Mouse (Mus musculus): ENCODE measurements around the gene Pemt. TPM values are rescaled to one million over a fixed set of nuclear protein-coding genes. Genes with fewer than 3 reads are reported as not detected.
A peak's percentile ranks its signal among the peaks of the same experiment; 100 is the strongest.
"Not testable (repeated sequence)": the region's sequence is repeated elsewhere in the genome, so short reads cannot be mapped to it uniquely, and the experiment has no call there.

Pemt gene
- polyA plus RNA-seq, 1 experiment from 2014 or later, result 7.7 TPM

DNA sequence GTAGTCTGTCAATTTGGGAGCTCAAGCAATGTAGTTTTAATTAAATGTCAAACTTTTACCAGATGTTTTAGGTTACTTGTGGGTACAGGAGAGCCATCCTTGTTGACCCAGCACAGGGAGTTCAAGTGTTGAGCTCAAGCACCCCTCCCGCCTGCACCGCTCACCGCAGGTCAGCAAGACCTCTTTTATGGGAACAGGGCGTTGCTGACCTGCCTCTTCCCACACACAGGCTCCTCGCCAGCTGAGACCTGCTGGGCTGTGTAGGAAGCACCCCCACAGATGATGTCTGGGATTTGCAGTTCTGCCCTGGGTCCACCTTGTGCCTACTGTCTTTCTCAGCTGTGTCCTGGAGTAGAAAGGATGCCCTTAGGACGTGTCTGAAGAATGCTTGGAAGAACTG lies 89.5 kb downstream of the Pemt start:
- H3K36me3 ChIP-seq (replicated peaks; ENCODE audit: control insufficient read depth, insufficient read depth), result peaks cover 13% of the 10 kb centered on the region
- no peak overlapping the region for H3K4me3 ChIP-seq (replicated peaks; ENCODE audit: low read length)
- no peaks in the 10 kb centered on the region for H3K9me3 ChIP-seq (ENCODE audit: control insufficient read depth, low read length)
- no peak for ATAC-seq (ENCODE audit: low FRiP score)
- 87% methylated on average over 6 of the region's 6 CpGs for WGBS
- H3K9ac ChIP-seq, result no peak overlapping the region
- no peak for DNase-seq (ENCODE audit: low spot score)
- no peak overlapping the region for H3K4me2 ChIP-seq (replicated peaks)
- H3K27me3 ChIP-seq (ENCODE audit: control insufficient read depth, insufficient read depth, low read length), result no peaks in the 10 kb centered on the region
- H3K27ac ChIP-seq, result no peak overlapping the region
- H3K4me1 ChIP-seq (replicated peaks; ENCODE audit: control insufficient read depth, insufficient read depth, low read length), result no peaks in the 10 kb centered on the region

DNA sequence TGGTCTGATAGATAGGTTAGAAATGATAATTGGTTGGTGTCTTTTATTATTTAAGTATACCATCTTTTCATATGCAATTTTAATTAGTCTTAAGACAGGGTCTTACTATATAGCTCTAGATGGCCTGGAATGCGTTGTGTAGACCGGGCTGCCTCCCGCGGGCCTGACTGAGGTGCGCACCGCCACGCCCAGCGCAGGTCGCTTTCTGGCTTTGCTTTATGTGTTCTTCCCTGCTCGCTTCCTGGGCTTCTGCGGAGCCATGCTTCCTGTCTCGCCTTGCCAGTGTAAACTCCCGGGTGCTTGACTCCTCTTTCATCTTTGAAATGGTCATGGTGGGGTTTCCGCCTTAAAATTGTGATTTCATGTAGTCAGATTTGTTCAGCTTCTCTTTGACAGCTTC lies 93.4 kb downstream of the Pemt start:
- WGBS, result 89% methylated on average over 14 of the region's 14 CpGs
- no peak overlapping the region for H3K4me3 ChIP-seq (replicated peaks; ENCODE audit: low read length)
- H3K36me3 ChIP-seq (replicated peaks; ENCODE audit: control insufficient read depth, insufficient read depth), result no peaks in the 10 kb centered on the region
- H3K27me3 ChIP-seq (ENCODE audit: control insufficient read depth, insufficient read depth, low read length), result no peaks in the 10 kb centered on the region
- DNase-seq (ENCODE audit: low spot score), result no peak
- H3K9ac ChIP-seq, result no peak overlapping the region; the same call in 1 of the 2 replicates
- ATAC-seq (ENCODE audit: low FRiP score), result no peak
- H3K27ac ChIP-seq, result no peak overlapping the region
- no peaks in the 10 kb centered on the region for H3K9me3 ChIP-seq (ENCODE audit: control insufficient read depth, low read length)
- no peak overlapping the region for H3K4me2 ChIP-seq (replicated peaks)
- peaks cover 7% of the 10 kb centered on the region; the same call in 1 of the 2 replicates for H3K4me1 ChIP-seq (replicated peaks; ENCODE audit: control insufficient read depth, insufficient read depth, low read length)

DNA sequence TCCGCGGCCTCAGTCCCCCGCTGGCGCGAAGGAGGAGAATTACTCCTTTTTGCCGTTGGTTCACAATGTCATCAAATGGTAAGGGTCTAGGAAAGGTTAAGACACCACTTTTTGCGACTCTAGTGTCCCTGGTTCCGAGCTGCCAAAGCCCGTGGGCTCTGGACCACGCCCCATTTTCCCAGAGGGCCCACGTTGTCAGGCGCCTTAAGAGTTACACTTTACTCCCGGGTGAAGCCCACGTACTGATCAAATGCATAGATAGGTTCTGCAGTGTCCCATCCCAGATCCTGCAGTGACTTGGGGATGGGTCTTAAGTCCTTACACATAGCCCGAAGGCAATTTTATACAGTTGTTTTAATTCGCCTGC lies 97.9 kb downstream of the Pemt start:
- Histone ChIP-seq H3K9me3 (ENCODE audit: control insufficient read depth, low read length) (no peaks in the 10 kb centered on the region), H3K9ac (peak overlapping the region; percentile 98), H3K4me1 (replicated peaks; ENCODE audit: control insufficient read depth, insufficient read depth, low read length) (peaks cover 16% of the 10 kb centered on the region), H3K27me3 (ENCODE audit: control insufficient read depth, insufficient read depth, low read length) (no peaks in the 10 kb centered on the region), H3K4me2 (replicated peaks) (peak overlapping the region; percentile 92), H3K27ac (peak overlapping the region; percentile 89), H3K4me3 (replicated peaks; ENCODE audit: low read length) (peak overlapping the region; percentile 99), H3K36me3 (replicated peaks; ENCODE audit: control insufficient read depth, insufficient read depth) (no peaks in the 10 kb centered on the region)
- whole genome bisulfite sequencing, result 3% methylated on average over 16 of the region's 16 CpGs
- DNase-seq (ENCODE audit: low spot score) (no peak), ATAC-seq (ENCODE audit: low FRiP score) (peak; percentile 46; the same call in 1 of the 2 replicates)

DNA sequence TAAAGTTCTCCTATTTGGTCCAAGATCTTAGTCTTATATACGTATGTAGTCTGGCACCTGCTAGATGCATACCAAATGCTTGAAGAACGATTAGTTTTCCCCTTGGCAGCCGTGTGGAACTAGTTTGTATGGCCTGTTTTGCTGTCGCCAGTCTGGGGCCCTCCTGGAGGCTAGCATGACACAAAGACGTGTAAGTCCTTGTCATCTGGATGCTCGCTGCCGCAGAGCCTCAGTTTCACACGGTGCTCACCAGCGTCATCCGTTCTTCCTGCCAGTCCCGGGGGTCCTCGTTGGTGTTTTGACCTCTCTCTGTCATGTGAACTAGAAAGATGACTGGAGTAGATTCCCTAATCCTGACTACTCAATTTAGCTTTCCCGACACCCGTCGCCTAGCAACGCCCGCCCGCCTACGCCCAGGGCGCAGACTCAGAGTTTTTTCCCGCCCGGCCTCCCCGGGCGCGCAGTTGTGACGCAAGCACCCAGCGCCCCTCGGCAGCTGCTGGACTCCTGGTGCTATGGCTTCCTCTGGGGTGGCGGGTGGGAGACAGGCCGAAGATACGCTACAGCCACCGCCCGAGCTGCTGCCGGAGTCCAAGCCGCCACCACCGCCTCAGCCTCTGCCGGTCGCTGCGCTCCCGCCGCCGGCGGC lies 98.4 kb downstream of the Pemt start, which contains the start of gene Med9:
Gene Med9 (plus strand): TSS at position 455 of the 649 bp plus-strand sequence.
- Histone ChIP-seq H3K9me3 (ENCODE audit: control insufficient read depth, low read length) (no peaks in the 10 kb centered on the region), H3K27ac (peak within 1 kb of the TSS; percentile 89), H3K27me3 (ENCODE audit: control insufficient read depth, insufficient read depth, low read length) (no peaks in the 10 kb centered on the region), H3K36me3 (replicated peaks; ENCODE audit: control insufficient read depth, insufficient read depth) (no peaks in the 10 kb centered on the region), H3K4me2 (replicated peaks) (peak within 1 kb of the TSS; percentile 92), H3K4me3 (replicated peaks; ENCODE audit: low read length) (peak within 1 kb of the TSS; percentile 99), H3K9ac (peak within 1 kb of the TSS; percentile 98), H3K4me1 (replicated peaks; ENCODE audit: control insufficient read depth, insufficient read depth, low read length) (peaks cover 16% of the 10 kb centered on the region)
- under 1% methylated on average over 43 of the region's 43 CpGs for WGBS
- ATAC-seq (ENCODE audit: low FRiP score) (peak; percentile 97), DNase-seq (ENCODE audit: low spot score) (peak; percentile 97)

DNA sequence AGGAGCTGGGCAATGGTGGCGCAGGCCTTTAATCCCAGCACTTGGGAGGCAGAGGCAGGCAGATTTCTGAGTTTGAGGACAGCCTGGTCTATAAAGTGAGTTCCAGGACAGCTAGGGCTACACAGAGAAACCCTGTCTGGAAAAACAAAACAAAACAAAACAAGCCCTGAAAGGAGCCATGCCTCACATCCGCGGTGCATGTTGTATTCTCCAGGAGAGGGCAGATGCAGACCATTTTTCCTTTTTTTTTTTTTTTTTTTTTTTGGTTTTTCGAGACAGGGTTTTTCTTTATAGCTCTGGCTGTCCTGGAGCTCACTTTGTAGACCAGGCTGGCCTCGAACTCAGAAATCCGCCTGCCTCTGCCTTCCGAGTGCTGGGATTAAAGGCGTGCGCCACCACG lies 101.4 kb downstream of the Pemt start:
- not testable (repeated sequence) for H3K27ac ChIP-seq; H3K9ac ChIP-seq; H3K9me3 ChIP-seq (ENCODE audit: control insufficient read depth, low read length); H3K27me3 ChIP-seq (ENCODE audit: control insufficient read depth, insufficient read depth, low read length); ATAC-seq (ENCODE audit: low FRiP score); H3K4me2 ChIP-seq (replicated peaks); DNase-seq (ENCODE audit: low spot score); H3K36me3 ChIP-seq (replicated peaks; ENCODE audit: control insufficient read depth, insufficient read depth); H3K4me3 ChIP-seq (replicated peaks; ENCODE audit: low read length)
- peaks cover 16% of the 10 kb centered on the region for H3K4me1 ChIP-seq (replicated peaks; ENCODE audit: control insufficient read depth, insufficient read depth, low read length)
- 90% methylated on average over 10 of the region's 10 CpGs for WGBS

DNA sequence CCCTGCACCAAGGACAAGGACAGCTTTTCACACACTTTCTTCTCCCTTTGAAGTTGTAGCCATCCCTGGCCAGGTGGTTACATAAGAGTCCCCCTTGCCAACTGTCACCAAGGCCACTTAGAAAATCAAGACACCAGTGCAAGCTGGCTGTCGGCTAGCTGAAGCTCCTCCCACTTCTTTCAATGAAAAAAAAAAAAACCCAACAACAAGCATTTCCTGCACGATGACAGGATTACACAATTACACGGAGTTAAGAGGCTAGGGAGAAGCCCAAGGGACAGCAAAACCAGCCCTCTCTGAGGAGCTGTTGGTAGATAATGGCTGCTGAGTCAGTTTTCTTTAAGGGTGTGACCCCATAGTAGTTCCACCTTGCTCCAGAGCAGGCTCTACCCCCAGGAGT lies 104.9 kb downstream of the Pemt start:
- Histone ChIP-seq H3K27ac (no peak overlapping the region), H3K9me3 (ENCODE audit: control insufficient read depth, low read length) (no peaks in the 10 kb centered on the region), H3K4me2 (replicated peaks) (no peak overlapping the region), H3K4me3 (replicated peaks; ENCODE audit: low read length) (no peak overlapping the region), H3K27me3 (ENCODE audit: control insufficient read depth, insufficient read depth, low read length) (no peaks in the 10 kb centered on the region), H3K36me3 (replicated peaks; ENCODE audit: control insufficient read depth, insufficient read depth) (no peaks in the 10 kb centered on the region), H3K9ac (no peak overlapping the region), H3K4me1 (replicated peaks; ENCODE audit: control insufficient read depth, insufficient read depth, low read length) (no peaks in the 10 kb centered on the region)
- WGBS, result 26% methylated on average over 3 of the region's 3 CpGs
- ATAC-seq (ENCODE audit: low FRiP score) (no peak), DNase-seq (ENCODE audit: low spot score) (no peak)

DNA sequence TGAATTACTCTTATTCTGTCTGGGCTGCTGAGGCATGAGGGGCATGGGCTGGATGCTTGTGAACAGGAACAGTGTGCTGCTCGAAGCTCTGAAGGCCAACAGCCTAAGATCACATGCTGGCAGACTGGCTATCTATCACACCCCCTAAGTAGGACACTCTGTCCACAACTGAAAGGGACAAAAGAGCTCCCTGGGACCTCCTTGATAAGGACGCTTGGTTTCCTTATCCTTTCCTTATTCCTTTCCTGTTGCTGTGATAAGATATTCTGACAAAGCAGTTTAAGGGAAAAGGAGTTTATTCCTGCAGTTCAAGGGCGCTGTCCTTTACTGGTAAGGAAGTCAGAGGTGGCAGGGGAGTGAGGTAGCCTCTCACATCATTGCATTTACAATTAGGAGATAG lies 105.6 kb downstream of the Pemt start:
- H3K27ac ChIP-seq, result no peak overlapping the region
- no peak for ATAC-seq (ENCODE audit: low FRiP score)
- no peak overlapping the region for H3K9ac ChIP-seq
- no peaks in the 10 kb centered on the region for H3K27me3 ChIP-seq (ENCODE audit: control insufficient read depth, insufficient read depth, low read length)
- 64% methylated on average over 3 of the region's 3 CpGs for WGBS
- no peaks in the 10 kb centered on the region for H3K9me3 ChIP-seq (ENCODE audit: control insufficient read depth, low read length)
- H3K4me3 ChIP-seq (replicated peaks; ENCODE audit: low read length), result no peak overlapping the region
- no peak overlapping the region for H3K4me2 ChIP-seq (replicated peaks)
- H3K4me1 ChIP-seq (replicated peaks; ENCODE audit: control insufficient read depth, insufficient read depth, low read length), result no peaks in the 10 kb centered on the region
- DNase-seq (ENCODE audit: low spot score), result no peak
- H3K36me3 ChIP-seq (replicated peaks; ENCODE audit: control insufficient read depth, insufficient read depth), result no peaks in the 10 kb centered on the region

DNA sequence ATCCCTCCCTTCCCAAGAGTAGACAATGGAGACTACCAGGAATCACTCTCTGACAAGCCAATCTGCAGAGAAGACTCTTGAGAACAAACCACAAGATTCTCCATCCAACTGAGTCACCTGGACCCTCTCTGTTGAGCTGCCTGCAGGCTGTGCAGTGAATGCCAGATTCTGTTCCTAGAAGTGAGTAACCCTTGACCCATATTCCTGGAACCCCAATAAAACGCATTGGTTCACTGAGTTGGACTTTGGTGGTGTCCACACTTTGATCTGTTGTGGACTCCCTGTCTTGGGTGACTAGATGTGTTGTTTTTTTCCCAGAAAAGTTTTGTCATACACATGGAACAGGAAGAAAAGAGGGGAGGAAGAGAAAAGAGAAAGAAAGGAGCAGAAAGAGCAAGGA lies 106.5 kb downstream of the Pemt start:
- DNase-seq (ENCODE audit: low spot score), result no peak
- no peak overlapping the region for H3K9ac ChIP-seq
- no peaks in the 10 kb centered on the region for H3K9me3 ChIP-seq (ENCODE audit: control insufficient read depth, low read length)
- H3K27me3 ChIP-seq (ENCODE audit: control insufficient read depth, insufficient read depth, low read length), result no peaks in the 10 kb centered on the region
- no peak overlapping the region for H3K4me2 ChIP-seq (replicated peaks)
- no peaks in the 10 kb centered on the region for H3K36me3 ChIP-seq (replicated peaks; ENCODE audit: control insufficient read depth, insufficient read depth)
- ATAC-seq (ENCODE audit: low FRiP score), result no peak
- no peaks in the 10 kb centered on the region for H3K4me1 ChIP-seq (replicated peaks; ENCODE audit: control insufficient read depth, insufficient read depth, low read length)
- no peak overlapping the region for H3K27ac ChIP-seq
- H3K4me3 ChIP-seq (replicated peaks; ENCODE audit: low read length), result no peak overlapping the region
- 95% methylated on average over 1 of the region's 1 CpGs for WGBS

DNA sequence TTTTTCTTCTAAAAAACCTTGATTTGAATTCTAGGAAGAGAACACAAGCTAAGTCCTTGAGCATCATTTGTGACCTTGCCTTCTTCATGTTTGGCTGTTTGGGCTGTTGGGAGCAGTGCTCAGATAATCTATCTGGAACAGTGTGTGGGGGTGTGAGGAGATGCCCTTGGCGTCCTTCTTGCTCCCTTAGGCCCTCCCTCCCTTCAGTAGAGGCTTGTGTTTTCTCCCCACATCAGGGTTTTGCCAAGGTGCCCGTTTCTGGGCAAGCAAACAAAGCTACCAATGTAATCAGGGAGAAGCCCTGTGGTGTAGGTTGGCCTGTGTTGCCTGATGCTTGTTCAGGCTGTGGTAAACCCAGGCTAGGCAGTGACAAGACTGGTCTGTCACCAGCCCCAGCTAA lies 108.7 kb downstream of the Pemt start:
- ATAC-seq (ENCODE audit: low FRiP score) (no peak), DNase-seq (ENCODE audit: low spot score) (no peak)
- Histone ChIP-seq H3K9me3 (ENCODE audit: control insufficient read depth, low read length) (no peaks in the 10 kb centered on the region), H3K27me3 (ENCODE audit: control insufficient read depth, insufficient read depth, low read length) (no peaks in the 10 kb centered on the region), H3K4me3 (replicated peaks; ENCODE audit: low read length) (no peak overlapping the region), H3K4me2 (replicated peaks) (no peak overlapping the region), H3K36me3 (replicated peaks; ENCODE audit: control insufficient read depth, insufficient read depth) (no peaks in the 10 kb centered on the region), H3K27ac (no peak overlapping the region), H3K4me1 (replicated peaks; ENCODE audit: control insufficient read depth, insufficient read depth, low read length) (0 out of 2 replicates have a peak, but pooled peaks cover 2% of the 10 kb centered on the region), H3K9ac (no peak overlapping the region)
- WGBS, result 46% methylated on average over 2 of the region's 2 CpGs

DNA sequence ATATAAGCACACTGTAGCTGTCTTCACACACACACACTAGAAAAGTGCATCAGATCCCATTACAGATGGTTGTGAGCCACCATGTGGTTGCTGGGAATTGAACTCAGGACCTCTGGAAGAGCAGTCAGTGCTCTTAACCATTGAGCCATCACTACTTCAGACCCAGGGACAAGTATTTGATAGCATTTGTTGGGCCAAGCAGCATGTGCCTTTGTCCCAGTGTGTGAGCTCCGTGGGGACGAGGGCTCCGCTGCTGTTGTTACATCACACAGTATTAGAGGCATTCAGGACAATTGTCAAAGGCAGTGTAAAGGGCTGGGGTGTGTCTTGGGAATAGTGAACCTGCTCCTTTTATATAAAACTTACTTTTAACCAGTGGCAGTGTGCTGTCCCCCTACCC lies 109.3 kb downstream of the Pemt start:
- H3K27me3 ChIP-seq (ENCODE audit: control insufficient read depth, insufficient read depth, low read length), result no peaks in the 10 kb centered on the region
- H3K9me3 ChIP-seq (ENCODE audit: control insufficient read depth, low read length), result no peaks in the 10 kb centered on the region
- H3K27ac ChIP-seq, result no peak overlapping the region
- ATAC-seq (ENCODE audit: low FRiP score) (no peak), DNase-seq (ENCODE audit: low spot score) (no peak)
- no peaks in the 10 kb centered on the region for H3K36me3 ChIP-seq (replicated peaks; ENCODE audit: control insufficient read depth, insufficient read depth)
- WGBS, result 71% methylated on average over 3 of the region's 3 CpGs
- H3K4me3 ChIP-seq (replicated peaks; ENCODE audit: low read length), result no peak overlapping the region
- H3K4me2 ChIP-seq (replicated peaks), result no peak overlapping the region
- no peak overlapping the region for H3K9ac ChIP-seq
- H3K4me1 ChIP-seq (replicated peaks; ENCODE audit: control insufficient read depth, insufficient read depth, low read length), result 0 out of 2 replicates have a peak, but pooled peaks cover 2% of the 10 kb centered on the region
